Mouse (Mus musculus): ENCODE results near the gene Gm43552. TPM values are rescaled to one million over a fixed set of nuclear protein-coding genes. Genes with fewer than 3 reads are reported as not detected.

The Gm43552 gene
- polyA plus RNA-seq, 1 experiment: not detected

DNA sequence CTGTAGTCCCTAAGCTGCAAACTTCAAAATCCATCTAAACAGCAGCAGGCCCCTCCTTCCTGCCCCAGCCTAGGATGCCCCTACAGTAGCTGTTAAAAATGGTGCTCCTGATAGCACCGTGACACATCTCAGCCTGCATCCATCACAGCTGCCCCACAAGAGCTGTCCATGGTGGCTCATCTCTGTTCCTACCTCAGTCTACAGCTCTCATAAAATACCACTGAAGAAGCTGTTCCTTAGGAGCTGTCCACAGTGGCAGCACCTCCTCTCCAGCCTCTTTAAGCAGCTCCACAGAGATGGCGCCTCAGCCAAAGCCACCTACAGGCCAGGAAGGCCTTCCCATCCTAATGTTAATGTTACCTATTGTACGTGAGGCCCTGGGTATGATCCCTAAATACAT, 25.7 kb downstream of the Gm43552 start:
- H3K4me3 ChIP-seq (ENCODE audit: control insufficient read depth, insufficient read depth, low read length): no peak overlapping the region
- peaks cover 19% of the 10 kb centered on the region for H3K36me3 ChIP-seq (ENCODE audit: control insufficient read depth, insufficient read depth, low read length)
- no peak overlapping the region for H3K27ac ChIP-seq (ENCODE audit: control insufficient read depth, insufficient read depth, low read length)
- TF ChIP-seq POLR2A (IDR thresholded peaks at IDR 0.05; ENCODE audit: control insufficient read depth, extremely low read depth, insufficient read depth, low read length, poor library complexity) (no peak), CTCF (IDR thresholded peaks at IDR 0.05; ENCODE audit: borderline replicate concordance, control insufficient read depth, extremely low read depth, insufficient read depth, low read length, poor library complexity) (no peak)
- no peaks in the 10 kb centered on the region for H3K27me3 ChIP-seq (ENCODE audit: control insufficient read depth, insufficient read depth, low read length)
- no peaks in the 10 kb centered on the region for H3K4me1 ChIP-seq (replicated peaks; ENCODE audit: control insufficient read depth, insufficient read depth, low read length)
- no peak for DNase-seq
- 93% methylated on average over 3 of the region's 3 CpGs for WGBS

GRCm38 (mm10) chr5:65460361-65460760, 32.3 kb downstream of the Gm43552 start:
- TF ChIP-seq CTCF (IDR thresholded peaks at IDR 0.05; ENCODE audit: borderline replicate concordance, control insufficient read depth, extremely low read depth, insufficient read depth, low read length, poor library complexity) (no peak), POLR2A (IDR thresholded peaks at IDR 0.05; ENCODE audit: control insufficient read depth, extremely low read depth, insufficient read depth, low read length, poor library complexity) (no peak)
- Histone ChIP-seq H3K36me3 (ENCODE audit: control insufficient read depth, insufficient read depth, low read length) (no peaks in the 10 kb centered on the region; the same call in 1 of the 2 replicates), H3K27me3 (ENCODE audit: control insufficient read depth, insufficient read depth, low read length) (no peaks in the 10 kb centered on the region), H3K4me3 (ENCODE audit: control insufficient read depth, insufficient read depth, low read length) (no peak overlapping the region), H3K4me1 (replicated peaks; ENCODE audit: control insufficient read depth, insufficient read depth, low read length) (no peaks in the 10 kb centered on the region), H3K27ac (ENCODE audit: control insufficient read depth, insufficient read depth, low read length) (no peak overlapping the region)
- no peak for DNase-seq
- 97% methylated on average over 14 of the region's 14 CpGs for WGBS

DNA sequence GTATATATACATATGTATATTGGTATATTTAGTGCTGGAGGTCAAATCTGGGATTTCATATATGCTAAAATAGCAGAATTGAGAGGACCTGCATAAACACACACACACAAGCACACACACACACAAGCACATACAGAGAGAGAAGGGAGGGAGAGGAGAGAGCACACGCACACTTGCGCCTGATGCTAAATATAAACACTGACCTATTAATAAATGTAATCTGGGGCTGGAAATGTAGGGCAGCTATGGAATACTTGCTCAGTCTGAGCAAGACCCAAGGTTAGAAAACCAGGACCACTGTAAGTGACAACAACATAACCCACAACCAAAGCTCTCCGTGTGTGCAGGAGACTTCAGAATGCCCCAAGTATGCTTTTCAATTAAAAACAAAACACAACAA, 33.2 kb downstream of the Gm43552 start:
- Histone ChIP-seq H3K36me3 (ENCODE audit: control insufficient read depth, insufficient read depth, low read length) (no peaks in the 10 kb centered on the region; the same call in 1 of the 2 replicates), H3K4me3 (ENCODE audit: control insufficient read depth, insufficient read depth, low read length) (no peak overlapping the region), H3K27ac (ENCODE audit: control insufficient read depth, insufficient read depth, low read length) (no peak overlapping the region), H3K27me3 (ENCODE audit: control insufficient read depth, insufficient read depth, low read length) (no peaks in the 10 kb centered on the region), H3K4me1 (replicated peaks; ENCODE audit: control insufficient read depth, insufficient read depth, low read length) (no peaks in the 10 kb centered on the region)
- 100% methylated on average over 3 of the region's 3 CpGs for WGBS
- DNase-seq: no peak
- TF ChIP-seq POLR2A (IDR thresholded peaks at IDR 0.05; ENCODE audit: control insufficient read depth, extremely low read depth, insufficient read depth, low read length, poor library complexity) (no peak), CTCF (IDR thresholded peaks at IDR 0.05; ENCODE audit: borderline replicate concordance, control insufficient read depth, extremely low read depth, insufficient read depth, low read length, poor library complexity) (no peak)

DNA sequence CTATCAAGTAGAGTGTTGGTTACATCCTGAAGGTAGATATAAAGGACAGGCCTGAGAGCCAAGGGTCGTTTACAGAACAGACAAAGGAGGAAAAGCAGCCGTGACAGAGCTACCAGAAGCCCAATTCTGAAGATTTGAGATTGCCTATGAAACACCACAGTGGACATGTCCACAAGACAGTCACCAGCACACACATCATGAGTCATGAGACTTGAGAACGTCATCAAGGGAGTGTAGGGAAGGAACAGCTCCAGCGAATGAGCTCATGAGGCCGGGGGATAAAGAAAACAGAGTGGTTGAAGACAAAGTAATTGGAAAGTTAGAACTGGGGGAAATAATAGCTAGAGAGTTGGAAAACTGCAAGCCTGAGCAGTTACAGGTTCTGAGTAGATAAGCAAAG, 34.8 kb downstream of the Gm43552 start:
- no peak overlapping the region for H3K4me3 ChIP-seq (ENCODE audit: control insufficient read depth, insufficient read depth, low read length)
- DNase-seq: no peak
- TF ChIP-seq CTCF (IDR thresholded peaks at IDR 0.05; ENCODE audit: borderline replicate concordance, control insufficient read depth, extremely low read depth, insufficient read depth, low read length, poor library complexity) (no peak), POLR2A (IDR thresholded peaks at IDR 0.05; ENCODE audit: control insufficient read depth, extremely low read depth, insufficient read depth, low read length, poor library complexity) (no peak)
- WGBS: 93% methylated on average over 5 of the region's 5 CpGs
- no peaks in the 10 kb centered on the region for H3K27me3 ChIP-seq (ENCODE audit: control insufficient read depth, insufficient read depth, low read length)
- H3K27ac ChIP-seq (ENCODE audit: control insufficient read depth, insufficient read depth, low read length): no peak overlapping the region
- no peaks in the 10 kb centered on the region for H3K4me1 ChIP-seq (replicated peaks; ENCODE audit: control insufficient read depth, insufficient read depth, low read length)
- no peaks in the 10 kb centered on the region; the same call in 1 of the 2 replicates for H3K36me3 ChIP-seq (ENCODE audit: control insufficient read depth, insufficient read depth, low read length)

DNA sequence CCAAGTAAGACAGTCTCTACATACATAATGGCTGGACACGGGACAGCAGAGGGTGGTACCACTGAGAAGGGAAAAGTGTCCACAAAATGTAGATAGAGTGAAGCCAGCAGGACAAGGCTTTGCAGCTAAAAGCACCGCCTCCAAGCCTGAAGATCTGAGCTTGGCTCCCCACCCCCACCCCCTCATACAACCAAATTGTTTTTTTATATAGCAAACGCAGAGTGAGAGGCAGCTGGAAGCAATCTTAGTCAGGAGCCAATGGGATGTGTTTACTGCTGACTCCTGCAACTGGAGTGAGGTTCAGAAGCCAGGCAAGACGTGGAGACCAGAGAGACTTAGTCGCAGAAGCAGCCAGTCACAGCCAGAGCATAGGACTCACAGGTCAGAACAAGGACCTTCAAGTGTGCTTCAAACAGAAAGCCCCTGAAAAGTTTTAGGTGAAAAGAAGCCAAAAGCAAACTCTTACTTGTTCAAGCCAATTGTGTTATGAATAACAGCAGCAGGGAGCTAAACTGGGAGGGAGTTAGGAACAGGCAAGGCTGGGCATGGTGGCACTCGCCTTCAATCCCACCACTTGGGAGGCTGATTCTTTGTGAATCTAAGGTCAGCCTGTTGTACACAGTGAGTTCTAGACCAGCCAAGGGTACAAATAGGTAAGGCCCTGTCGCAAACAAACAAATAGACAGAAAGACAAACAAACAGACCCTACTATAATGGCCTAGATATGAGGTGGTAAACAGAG, 35.4 kb downstream of the Gm43552 start:
- H3K36me3 ChIP-seq (ENCODE audit: control insufficient read depth, insufficient read depth, low read length): no peaks in the 10 kb centered on the region; the same call in 1 of the 2 replicates
- no peaks in the 10 kb centered on the region for H3K4me1 ChIP-seq (replicated peaks; ENCODE audit: control insufficient read depth, insufficient read depth, low read length)
- no peaks in the 10 kb centered on the region for H3K27me3 ChIP-seq (ENCODE audit: control insufficient read depth, insufficient read depth, low read length)
- no peak overlapping the region for H3K27ac ChIP-seq (ENCODE audit: control insufficient read depth, insufficient read depth, low read length)
- TF ChIP-seq CTCF (IDR thresholded peaks at IDR 0.05; ENCODE audit: borderline replicate concordance, control insufficient read depth, extremely low read depth, insufficient read depth, low read length, poor library complexity): no peak
- TF ChIP-seq POLR2A (IDR thresholded peaks at IDR 0.05; ENCODE audit: control insufficient read depth, extremely low read depth, insufficient read depth, low read length, poor library complexity): no peak
- H3K4me3 ChIP-seq (ENCODE audit: control insufficient read depth, insufficient read depth, low read length): no peak overlapping the region
- no peak for DNase-seq
- 91% methylated on average over 7 of the region's 7 CpGs for WGBS

DNA sequence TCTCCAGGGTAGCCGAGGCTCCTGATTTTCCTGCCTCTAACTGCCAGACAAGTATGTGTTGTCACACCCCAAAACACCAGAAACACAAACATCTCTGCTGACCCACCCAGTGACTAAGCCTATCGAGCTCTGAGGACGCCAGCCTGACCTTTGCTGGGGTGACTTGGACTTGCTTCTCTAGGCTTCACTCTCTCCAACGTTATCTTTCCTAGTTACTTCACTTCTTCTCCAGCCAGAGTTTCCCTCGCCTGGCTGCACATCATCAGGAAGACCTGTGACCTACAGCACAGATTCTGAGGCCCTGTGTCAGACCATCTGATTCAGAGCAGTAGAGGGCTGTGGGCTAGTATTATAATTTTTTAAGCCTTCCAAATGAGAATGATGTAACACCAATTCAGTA, 37.9 kb downstream of the Gm43552 start:
- TF ChIP-seq CTCF (IDR thresholded peaks at IDR 0.05; ENCODE audit: borderline replicate concordance, control insufficient read depth, extremely low read depth, insufficient read depth, low read length, poor library complexity) (no peak), POLR2A (IDR thresholded peaks at IDR 0.05; ENCODE audit: control insufficient read depth, extremely low read depth, insufficient read depth, low read length, poor library complexity) (no peak)
- no peak for DNase-seq
- WGBS: 91% methylated on average over 5 of the region's 5 CpGs
- Histone ChIP-seq H3K4me3 (ENCODE audit: control insufficient read depth, insufficient read depth, low read length) (no peak overlapping the region), H3K4me1 (replicated peaks; ENCODE audit: control insufficient read depth, insufficient read depth, low read length) (no peaks in the 10 kb centered on the region), H3K27ac (ENCODE audit: control insufficient read depth, insufficient read depth, low read length) (no peak overlapping the region), H3K27me3 (ENCODE audit: control insufficient read depth, insufficient read depth, low read length) (no peaks in the 10 kb centered on the region), H3K36me3 (ENCODE audit: control insufficient read depth, insufficient read depth, low read length) (peaks cover under 1% of the 10 kb centered on the region; the same call in 1 of the 2 replicates)
